Comparison of ENCODE assay signal across 19 mouse cellular contexts in the genomic region with DNA sequence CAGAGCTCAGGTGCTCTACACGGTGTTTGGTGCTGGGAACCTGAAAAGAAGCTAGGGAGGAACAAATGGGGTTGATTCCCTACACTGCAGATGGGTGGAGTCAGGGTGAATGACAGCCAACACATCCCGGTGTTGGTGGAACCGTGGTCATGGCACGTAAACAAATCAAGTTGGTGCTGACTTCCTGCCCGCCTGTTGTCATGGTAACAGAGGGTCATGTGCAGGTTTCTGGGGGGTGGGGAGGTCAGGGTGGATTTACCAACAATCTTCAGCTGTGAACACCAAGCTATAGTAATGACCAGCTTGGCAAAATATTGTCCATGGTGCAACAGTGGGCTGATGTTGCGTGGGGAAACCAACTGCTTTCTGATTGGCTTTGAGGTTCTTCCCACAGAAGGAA. TPM values are rescaled to one million over a fixed set of nuclear protein-coding genes. Genes with fewer than 3 reads are reported as not detected.
A peak's percentile ranks its signal among the peaks of the same experiment; 100 is the strongest.
DNase-seq lines count a peak whose midpoint lies in the region; ATAC-seq lines count a peak whose summit lies in the region.
"Had no signal": no experiment of that assay in that cellular context is flagged by ENCODE, and none has a peak within 500 bp of the region (broad histone marks: within the 10 kb centered on the region; RNA-seq: fewer than 3 reads in every experiment).

No protein-coding gene starts in this region.

- no peak overlapping the region for H3K27ac ChIP-seq in hindbrain, embryonic 12.5 days
- H3K27ac ChIP-seq: embryonic facial prominence, embryonic 15.5 days; hindbrain, embryonic 13.5 days; intestine, embryonic 15.5 days; midbrain, embryonic 15.5 days had no signal

- no peak overlapping the region for H3K4me2 ChIP-seq in hindbrain, embryonic 12.5 days (replicated peaks)
- H3K4me2 ChIP-seq: embryonic facial prominence, embryonic 15.5 days; heart, embryonic 11.5 days; intestine, embryonic 15.5 days had no signal

- H3K9ac ChIP-seq in hindbrain, embryonic 12.5 days, result no peak overlapping the region
- H3K9ac ChIP-seq: embryonic facial prominence, embryonic 15.5 days; hindbrain, embryonic 13.5 days; intestine, embryonic 15.5 days; midbrain, embryonic 15.5 days had no signal

- WGBS in hindbrain, embryonic 12.5 days, result 67% methylated on average over 6 of the region's 6 CpGs

- peaks cover 18% of the 10 kb centered on the region for H3K4me1 ChIP-seq in hindbrain, embryonic 12.5 days

- H3K27me3 ChIP-seq in hindbrain, embryonic 12.5 days, result 0 out of 2 replicates have a peak, but pooled peaks cover 3% of the 10 kb centered on the region
- H3K27me3 ChIP-seq: embryonic facial prominence, embryonic 15.5 days; hindbrain, embryonic 13.5 days; intestine, embryonic 15.5 days; midbrain, embryonic 15.5 days had no signal

- H3K4me3 ChIP-seq in hindbrain, embryonic 12.5 days, result no peak overlapping the region
- H3K4me3 ChIP-seq: embryonic facial prominence, embryonic 15.5 days; hindbrain, embryonic 13.5 days; intestine, embryonic 15.5 days; midbrain, embryonic 15.5 days had no signal

- ATAC-seq in hindbrain, embryonic 12.5 days (ENCODE audit: low FRiP score), result no peak
- ATAC-seq: forebrain, embryonic 16.5 days; intestine, embryonic 15.5 days; midbrain, embryonic 15.5 days had no signal

- H3K9me3 ChIP-seq in hindbrain, embryonic 12.5 days (replicated peaks), result no peaks in the 10 kb centered on the region
- H3K9me3 ChIP-seq: embryonic facial prominence, embryonic 15.5 days; hindbrain, embryonic 13.5 days; intestine, embryonic 15.5 days; midbrain, embryonic 15.5 days had no signal

- H3K36me3 ChIP-seq in hindbrain, embryonic 12.5 days, result peaks cover 27% of the 10 kb centered on the region

- peak; percentile 36 for DNase-seq in cerebellum, adult 9-11 months
- DNase-seq in cerebellum, postnatal 10 days, result no peak
- DNase-seq in thymus, postnatal 14 days, result peak; percentile 42
- no peak for DNase-seq in thymus, postnatal 36 days
- peak; percentile 67 for DNase-seq in T-cell, adult 2 months (ENCODE audit: low spot score)
- peak; percentile 63 to 65 for DNase-seq in natural killer cell, adult 2 months (ENCODE audit: low spot score in 2 of 2)
- no peak for DNase-seq in adipocyte (ENCODE audit: low spot score)
- DNase-seq: adrenal gland, adult 8-10 months; cerebellum, adult 8-10 months; heart, postnatal 10 days; kidney, postnatal 36 days; right cerebral cortex, postnatal 4 days had no signal

RNA-seq across cellular contexts. Expression of a gene that starts 7.5 kb away (rescaled TPM):
- polyA plus RNA-seq in hindbrain, embryonic 12.5 days (2016; fragmentation: Nextera tagmentation; extraction: Ambion mirVana), result 564 and 574 TPM in 2 replicates

RNA-seq across cellular contexts. Expression of a gene that starts 39.1 kb away (rescaled TPM):
- polyA plus RNA-seq in hindbrain, embryonic 12.5 days (2016; fragmentation: Nextera tagmentation; extraction: Ambion mirVana), result 1.1 and 1.3 TPM in 2 replicates

Comparison
In these comparisons a context has a peak if more than half of its experiments do, and no peak if none do; other contexts are left out.
1. DNase-seq: peak in cerebellum, adult 9-11 months (single experiment), thymus, postnatal 14 days (single experiment), T-cell, adult 2 months (single experiment) and natural killer cell, adult 2 months (2 of 2); none in cerebellum, postnatal 10 days (0 of 2), thymus, postnatal 36 days (0 of 2) and adipocyte (single experiment).